Mouse (Mus musculus) hindbrain, embryonic 13.5 days (tissue): ENCODE data around the gene Gm28308. TPM values are rescaled to one million over a fixed set of nuclear protein-coding genes. Genes with fewer than 3 reads are reported as not detected.

Experiments used
- ATAC-seq: fragments of 200-750 bp; cut with Nextera tagmentation; 2 replicates; pipeline ENCODE4 v1.8.0; 2017; ENCODE audit warnings: moderate TSS enrichment; ENCODE audit not compliant: low FRiP score
- H3K27ac ChIP-seq: fragments of 300-500 bp; sonication (generic); 2 replicates; pipeline ENCODE4 v1.5.1; 2015; ENCODE audit warnings: inconsistent platforms, mild to moderate bottlenecking, moderate library complexity
- H3K27me3 ChIP-seq: fragments of 300-500 bp; sonication (generic); 2 replicates; pipeline ENCODE4 v1.6.1; 2015; ENCODE audit warnings: mild to moderate bottlenecking, inconsistent platforms
- H3K36me3 ChIP-seq: fragments of 300-500 bp; sonication (generic); 2 replicates; pipeline ENCODE4 v1.6.1; 2015; ENCODE audit warnings: mild to moderate bottlenecking, inconsistent platforms
- H3K4me1 ChIP-seq: fragments of 300-500 bp; sonication (generic); replicated peaks from 2 replicates; pipeline ENCODE4 v1.6.1; 2015; ENCODE audit warnings: inconsistent platforms
- H3K4me2 ChIP-seq: fragments of 300-500 bp; sonication (generic); 2 replicates; pipeline ENCODE4 v1.6.1; 2015; ENCODE audit warnings: inconsistent platforms, mild to moderate bottlenecking, moderate library complexity
- H3K4me3 ChIP-seq: fragments of 300-500 bp; sonication (generic); 2 replicates; pipeline ENCODE4 v1.5.1; 2015; ENCODE audit warnings: mild to moderate bottlenecking, inconsistent platforms
- H3K9ac ChIP-seq: fragments of 300-500 bp; sonication (generic); 2 replicates; pipeline ENCODE4 v1.6.1; 2015; ENCODE audit warnings: mild to moderate bottlenecking, inconsistent platforms
- H3K9me3 ChIP-seq: fragments of 300-500 bp; sonication (generic); 2 replicates; pipeline ENCODE4 v1.6.1; 2016; ENCODE audit warnings: inconsistent platforms
- WGBS: fragments of 180-500 bp; shearing (Covaris S2); methylation state at CpG from one replicate; pipeline ENCODE4 v1.1.7; 2015; 5-methylcytosine and 5-hydroxymethylcytosine counted together
- polyA plus RNA-seq: library from polyadenylated mRNA; unstranded; fragments of >200 nt; fragmentation: Nextera tagmentation; extraction: Ambion mirVana; gene quantifications from 2 replicates; pipeline ENCODE4 v1.2.1, GENCODE M21; 2015

Gm28308 gene
- polyA plus RNA-seq, 1 experiment from 2014 or later = not detected

DNA sequence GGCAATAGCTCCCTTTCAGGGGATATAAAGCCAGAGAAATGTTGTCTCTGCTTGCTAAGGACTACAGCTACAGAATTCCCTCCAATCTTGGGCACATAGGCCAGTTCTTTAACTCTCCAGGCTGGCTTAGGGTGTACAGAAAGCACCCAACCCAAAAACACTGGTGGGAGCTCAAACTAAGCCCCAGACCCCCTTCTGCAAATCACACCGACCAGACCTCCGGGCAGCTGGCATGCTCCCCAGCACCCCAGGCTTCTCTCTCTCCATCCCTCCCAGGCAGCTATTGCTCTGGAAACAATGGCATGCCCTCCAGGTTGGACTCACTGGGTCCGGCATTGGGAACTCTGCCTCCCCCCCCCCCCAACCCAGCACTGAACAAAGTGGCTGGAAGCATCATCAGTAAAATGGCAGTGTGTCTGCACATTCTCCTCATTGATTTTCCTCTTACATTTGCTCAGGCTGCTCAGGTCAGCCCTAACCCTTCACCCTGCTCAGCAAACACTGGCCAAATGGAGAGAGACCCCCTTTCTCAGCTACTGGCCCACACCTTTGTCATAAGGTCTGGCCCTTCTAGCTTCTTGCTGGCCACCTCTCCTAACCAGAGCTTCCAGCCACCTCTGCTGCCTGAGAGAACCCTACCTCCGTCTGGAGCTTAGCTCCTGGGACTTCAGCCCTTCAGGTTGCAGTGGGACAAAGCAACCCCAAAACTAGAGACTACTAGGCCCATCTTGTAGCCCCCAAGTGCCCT lies 34.0 kb downstream of the Gm28308 start:
- Histone ChIP-seq H3K36me3 (no peaks in the 10 kb centered on the region), H3K27me3 (peaks cover 55% of the 10 kb centered on the region), H3K4me1 (peaks cover 37% of the 10 kb centered on the region), H3K4me2 (peak overlapping the region; percentile 88), H3K4me3 (peak overlapping the region; percentile 70), H3K9ac (peak overlapping the region; percentile 97), H3K27ac (peak overlapping the region; percentile 99), H3K9me3 (no peaks in the 10 kb centered on the region)
- 0 out of 2 replicates have a peak, but pooled peaks have one; percentile 5 for ATAC-seq
- 1% methylated on average over 4 of the region's 4 CpGs for WGBS

DNA sequence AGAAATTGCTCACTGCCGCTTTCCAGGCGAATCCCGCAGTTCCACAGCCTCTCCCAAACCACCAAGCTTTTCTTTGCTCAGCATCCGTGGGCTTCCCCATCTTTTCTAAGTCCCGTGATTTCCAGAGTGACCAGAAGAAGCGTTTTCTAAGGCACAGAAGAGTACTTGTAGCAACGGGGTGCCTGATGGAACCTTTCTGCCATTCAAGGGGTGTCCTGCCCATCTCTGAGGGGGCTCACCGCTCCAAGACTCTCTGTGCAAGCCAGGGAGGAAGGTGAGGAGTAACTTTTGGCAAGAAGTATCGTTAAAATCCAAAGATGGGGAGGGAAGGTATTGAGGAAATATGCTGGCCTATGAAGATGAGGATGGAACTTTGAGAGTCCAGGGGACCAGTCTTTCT lies 35.3 kb downstream of the Gm28308 start:
- H3K36me3 ChIP-seq = no peaks in the 10 kb centered on the region
- H3K9ac ChIP-seq = peak overlapping the region; percentile 97
- peak overlapping the region; percentile 99 for H3K27ac ChIP-seq
- peaks cover 53% of the 10 kb centered on the region for H3K27me3 ChIP-seq
- peak overlapping the region; percentile 88 for H3K4me2 ChIP-seq
- H3K9me3 ChIP-seq = no peaks in the 10 kb centered on the region
- H3K4me3 ChIP-seq = peak overlapping the region; percentile 70
- peaks cover 32% of the 10 kb centered on the region for H3K4me1 ChIP-seq
- 2% methylated on average over 9 of the region's 9 CpGs for WGBS
- no peak for ATAC-seq

DNA sequence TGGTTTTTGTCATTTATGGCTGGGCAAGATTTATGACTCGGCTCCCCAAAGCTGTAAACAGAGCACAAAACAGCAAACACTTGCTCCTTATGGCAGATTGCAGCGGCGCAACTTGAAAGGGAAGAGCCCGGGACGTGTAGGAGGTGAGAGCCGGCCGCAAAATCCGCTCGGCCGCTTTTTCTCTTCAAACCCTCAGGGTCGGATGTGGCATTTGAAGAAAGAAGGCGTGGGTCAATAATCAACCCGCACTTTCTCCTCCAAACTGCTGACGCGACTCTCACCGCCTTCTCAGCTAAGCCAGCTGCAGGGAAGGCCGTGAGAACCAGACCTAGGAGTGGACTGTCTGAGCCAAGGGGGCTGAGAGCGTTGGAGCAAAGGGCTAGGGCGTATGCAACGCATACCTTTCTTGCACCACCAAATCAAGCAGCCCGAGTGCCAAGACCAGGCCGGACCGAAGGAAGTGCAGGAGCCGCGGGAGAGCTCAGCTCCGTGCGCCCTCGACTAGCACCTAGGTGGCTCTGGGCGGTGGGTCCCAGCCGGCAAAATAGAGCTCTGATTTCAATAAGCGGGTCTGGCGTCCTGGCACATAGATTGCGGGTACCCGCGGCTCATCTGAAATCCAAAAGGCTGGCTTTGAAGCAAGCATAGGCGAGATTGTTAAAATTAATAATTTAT lies 35.9 kb downstream of the Gm28308 start, which contains the start of gene 5730596B20Rik:
Gene 5730596B20Rik, plus strand, starts transcription at position 438 of the 675 bp plus-strand sequence.
- peak within 1 kb of the TSS; percentile 99 for H3K27ac ChIP-seq
- H3K36me3 ChIP-seq = no peaks in the 10 kb centered on the region
- peaks cover 34% of the 10 kb centered on the region for H3K4me1 ChIP-seq
- under 1% methylated on average over 36 of the region's 36 CpGs for WGBS
- H3K4me2 ChIP-seq = peak within 1 kb of the TSS; percentile 88
- peak within 1 kb of the TSS; percentile 70 for H3K4me3 ChIP-seq
- peak within 1 kb of the TSS; percentile 97 for H3K9ac ChIP-seq
- no peak for ATAC-seq
- no peaks in the 10 kb centered on the region for H3K9me3 ChIP-seq
- H3K27me3 ChIP-seq = peaks cover 52% of the 10 kb centered on the region

DNA sequence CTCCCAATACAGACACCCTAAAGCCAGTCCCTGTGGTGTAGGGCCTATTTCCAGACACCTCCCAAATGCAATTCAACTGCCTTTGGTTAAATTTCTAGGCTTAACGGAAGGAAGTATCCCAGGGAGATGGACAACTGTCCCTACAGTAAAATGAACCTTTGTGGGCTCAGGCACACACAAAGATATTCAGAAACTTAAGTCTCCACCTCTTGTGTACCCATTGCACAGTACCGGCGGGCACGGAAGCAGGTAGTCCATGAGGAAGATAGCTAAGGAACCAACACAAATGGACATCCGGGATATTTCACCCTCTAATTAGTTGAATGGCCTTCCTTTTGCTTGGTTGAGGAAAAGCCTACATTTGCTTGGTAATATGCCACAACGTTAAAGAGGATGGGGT lies 36.7 kb downstream of the Gm28308 start:
- H3K4me3 ChIP-seq = peak overlapping the region; percentile 70
- H3K4me1 ChIP-seq = peaks cover 34% of the 10 kb centered on the region
- peak overlapping the region; percentile 99 for H3K27ac ChIP-seq
- H3K27me3 ChIP-seq = peaks cover 48% of the 10 kb centered on the region
- peak overlapping the region; percentile 88 for H3K4me2 ChIP-seq
- under 1% methylated on average over 6 of the region's 6 CpGs for WGBS
- H3K9me3 ChIP-seq = no peaks in the 10 kb centered on the region
- H3K9ac ChIP-seq = peak overlapping the region; percentile 97
- no peak for ATAC-seq
- no peaks in the 10 kb centered on the region for H3K36me3 ChIP-seq

DNA sequence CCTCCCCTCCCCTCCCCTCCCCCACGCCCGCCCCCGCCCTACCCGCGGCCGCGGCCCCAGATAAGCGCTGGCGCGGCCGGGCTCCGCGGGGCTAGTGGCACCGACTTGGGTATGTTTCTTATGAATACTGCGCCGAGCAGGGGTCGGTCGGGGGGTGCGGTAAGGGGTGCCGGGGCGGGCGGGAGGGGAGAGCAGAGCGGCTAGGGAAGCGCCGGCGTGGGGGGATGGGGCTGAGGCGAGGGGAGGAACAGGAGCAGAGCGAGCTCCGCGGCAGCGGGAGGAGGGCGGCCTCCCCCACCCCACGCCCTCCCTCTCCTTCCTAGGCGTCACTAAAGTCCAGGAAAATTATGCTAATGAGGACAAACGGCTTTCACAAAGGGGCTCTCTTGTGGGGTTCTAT lies 37.3 kb downstream of the Gm28308 start:
- Histone ChIP-seq H3K4me2 (peak overlapping the region; percentile 88), H3K27ac (peak overlapping the region; percentile 99), H3K9ac (peak overlapping the region; percentile 97), H3K27me3 (peaks cover 48% of the 10 kb centered on the region), H3K4me1 (peaks cover 34% of the 10 kb centered on the region), H3K9me3 (no peaks in the 10 kb centered on the region), H3K4me3 (peak overlapping the region; percentile 70), H3K36me3 (no peaks in the 10 kb centered on the region; the same call in 1 of the 2 replicates)
- under 1% methylated on average over 19 of the region's 35 CpGs for WGBS
- peak; percentile 62 for ATAC-seq

DNA sequence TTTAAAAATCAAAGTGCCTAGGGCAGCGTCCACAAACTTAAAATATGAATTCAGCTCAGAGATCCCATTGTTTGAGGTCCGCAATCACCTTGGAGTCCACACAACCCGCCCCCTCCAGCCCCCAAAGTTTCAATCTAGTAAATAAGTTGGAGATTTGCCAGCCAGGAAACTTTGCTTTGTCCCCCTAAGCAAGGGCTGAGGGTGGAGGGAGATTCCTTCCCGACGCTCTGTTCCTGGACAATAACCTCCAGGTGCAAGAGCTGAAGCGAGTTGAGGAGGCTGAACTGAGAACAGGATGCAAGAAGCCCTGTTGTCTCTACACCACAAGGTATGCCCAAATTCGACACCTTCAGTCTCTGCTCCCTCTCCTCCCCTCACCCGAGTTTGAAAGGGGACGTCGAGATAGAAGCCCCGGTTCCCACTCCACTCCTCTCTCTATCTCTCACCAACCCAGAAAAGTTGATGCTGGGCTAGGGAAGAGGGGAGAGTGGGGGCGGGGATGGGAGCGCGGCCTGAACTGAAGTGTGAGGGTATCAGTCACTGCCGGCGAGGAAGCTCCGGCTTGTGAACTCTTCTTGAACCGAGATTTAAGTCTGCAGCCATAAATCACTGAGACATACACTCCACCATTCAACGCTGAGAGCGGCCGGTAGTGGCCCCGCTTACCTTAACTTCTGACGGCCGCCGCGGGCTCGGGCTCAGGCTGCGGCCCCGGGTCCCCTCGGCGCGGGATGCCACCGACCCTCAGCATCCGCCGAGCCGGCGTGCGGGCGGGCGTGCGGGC lies 38.0 kb downstream of the Gm28308 start:
- H3K9me3 ChIP-seq = no peaks in the 10 kb centered on the region
- peak overlapping the region; percentile 97 for H3K9ac ChIP-seq
- H3K27me3 ChIP-seq = peaks cover 47% of the 10 kb centered on the region
- peaks cover 34% of the 10 kb centered on the region for H3K4me1 ChIP-seq
- H3K27ac ChIP-seq = peak overlapping the region; percentile 99
- H3K4me3 ChIP-seq = peak overlapping the region; percentile 70
- ATAC-seq = no peak
- H3K36me3 ChIP-seq = no peaks in the 10 kb centered on the region; the same call in 1 of the 2 replicates
- peak overlapping the region; percentile 88 for H3K4me2 ChIP-seq
- under 1% methylated on average over 30 of the region's 41 CpGs for WGBS

DNA sequence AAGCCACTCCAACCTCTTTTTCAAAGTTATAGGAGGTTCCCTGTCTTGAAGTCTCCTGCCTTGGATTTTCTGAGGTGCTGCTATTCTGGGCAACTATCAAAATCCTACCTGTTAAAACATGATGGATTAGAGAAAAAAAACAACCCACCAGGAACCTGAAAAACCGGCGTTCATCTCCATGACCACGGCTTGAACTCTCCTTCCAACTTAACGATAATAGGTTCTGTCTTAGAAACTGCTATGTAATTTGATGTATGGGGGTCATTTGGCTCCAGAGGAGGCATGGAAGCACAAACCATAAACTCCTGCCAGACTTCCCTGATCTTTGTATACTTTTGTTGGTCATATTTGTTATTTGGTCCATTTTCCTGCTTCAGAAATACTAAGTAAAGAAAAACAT lies 39.5 kb downstream of the Gm28308 start:
- Histone ChIP-seq H3K9ac (peak overlapping the region; percentile 100), H3K27me3 (peaks cover 38% of the 10 kb centered on the region), H3K27ac (peak overlapping the region; percentile 100), H3K9me3 (no peaks in the 10 kb centered on the region), H3K4me3 (peak overlapping the region; percentile 70), H3K4me2 (peak overlapping the region; percentile 88), H3K4me1 (peaks cover 42% of the 10 kb centered on the region), H3K36me3 (peaks cover 3% of the 10 kb centered on the region; the same call in 1 of the 2 replicates)
- WGBS = 7% methylated on average over 4 of the region's 4 CpGs
- ATAC-seq = no peak

DNA sequence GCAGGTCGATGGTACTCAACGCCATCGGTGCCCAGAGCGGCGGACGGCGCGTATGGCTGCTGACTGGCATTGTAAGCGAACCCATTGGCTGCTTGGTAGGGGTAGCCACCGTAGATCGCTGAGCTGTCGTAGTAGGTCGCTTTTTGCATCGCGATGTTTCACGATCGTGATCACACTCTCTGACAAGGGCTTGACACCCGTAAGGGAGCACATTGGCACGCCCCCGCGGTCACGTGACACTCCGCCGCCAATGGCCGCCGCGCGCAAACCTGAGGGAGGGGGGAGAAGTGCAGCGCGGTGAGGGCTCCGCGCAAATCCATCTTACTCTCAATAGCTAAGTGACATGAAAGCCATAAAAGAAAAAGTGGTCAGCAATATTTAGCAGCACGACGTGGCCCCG lies 40.6 kb downstream of the Gm28308 start:
- H3K4me1 ChIP-seq = peaks cover 44% of the 10 kb centered on the region
- WGBS = under 1% methylated on average over 35 of the region's 35 CpGs
- H3K27me3 ChIP-seq = peaks cover 37% of the 10 kb centered on the region
- peak overlapping the region; percentile 88 for H3K4me2 ChIP-seq
- peak overlapping the region; percentile 70 for H3K4me3 ChIP-seq
- H3K27ac ChIP-seq = peak overlapping the region; percentile 100
- H3K9me3 ChIP-seq = no peaks in the 10 kb centered on the region
- H3K9ac ChIP-seq = peak overlapping the region; percentile 100
- peaks cover 3% of the 10 kb centered on the region; the same call in 1 of the 2 replicates for H3K36me3 ChIP-seq
- peak; percentile 85 for ATAC-seq

DNA sequence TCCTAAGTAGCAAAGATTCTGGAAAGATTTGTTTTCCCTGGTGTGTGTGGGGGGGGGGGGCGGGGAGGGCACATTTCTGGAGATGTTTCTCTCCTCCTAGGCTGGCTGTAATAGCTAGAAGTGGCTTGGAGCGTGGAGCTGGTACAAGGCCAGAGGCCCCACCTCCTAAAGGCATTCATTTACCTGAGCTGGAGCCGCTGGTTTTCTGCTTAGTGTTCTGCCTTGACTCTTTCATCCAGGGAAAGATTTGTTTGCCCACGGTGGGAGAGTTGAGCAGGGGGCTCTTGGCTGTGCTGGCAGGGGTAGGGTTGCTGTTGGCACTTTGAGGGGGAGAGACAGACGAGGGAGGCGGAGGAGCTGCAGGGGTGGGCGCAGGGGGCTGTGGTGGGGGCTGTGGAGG lies 41.2 kb downstream of the Gm28308 start:
- no peaks in the 10 kb centered on the region for H3K9me3 ChIP-seq
- H3K27me3 ChIP-seq = peaks cover 37% of the 10 kb centered on the region
- peak overlapping the region; percentile 88 for H3K4me2 ChIP-seq
- H3K4me1 ChIP-seq = peaks cover 44% of the 10 kb centered on the region
- H3K9ac ChIP-seq = peak overlapping the region; percentile 100
- 3% methylated on average over 7 of the region's 7 CpGs for WGBS
- peak overlapping the region; percentile 100 for H3K27ac ChIP-seq
- peak overlapping the region; percentile 70 for H3K4me3 ChIP-seq
- H3K36me3 ChIP-seq = peaks cover 3% of the 10 kb centered on the region; the same call in 1 of the 2 replicates
- ATAC-seq = peak; percentile 1; the same call in 1 of the 2 replicates

DNA sequence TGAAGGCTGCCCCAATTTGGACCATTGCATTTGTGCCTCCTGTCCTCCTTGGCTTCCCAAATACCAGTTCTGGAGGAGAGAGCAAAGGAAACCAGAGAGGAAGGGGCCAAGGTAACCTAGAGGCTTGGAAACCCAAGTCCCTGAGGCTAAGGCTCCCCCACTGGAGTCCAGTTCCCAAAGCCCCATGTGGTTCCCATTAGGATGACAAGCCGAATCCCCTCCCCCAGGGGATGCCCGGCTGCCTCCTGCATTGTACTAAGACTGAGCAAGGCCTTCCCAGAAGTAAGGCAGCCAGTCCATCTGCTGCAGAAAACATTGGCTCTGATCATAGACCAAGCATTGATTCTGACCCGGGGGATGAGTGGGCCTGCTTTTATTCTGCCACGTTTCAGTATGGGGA lies 41.8 kb downstream of the Gm28308 start:
- Histone ChIP-seq H3K4me1 (peaks cover 44% of the 10 kb centered on the region), H3K36me3 (peaks cover 3% of the 10 kb centered on the region; the same call in 1 of the 2 replicates), H3K4me3 (peak overlapping the region; percentile 70), H3K9me3 (no peaks in the 10 kb centered on the region), H3K27me3 (peaks cover 37% of the 10 kb centered on the region), H3K27ac (peak overlapping the region; percentile 100), H3K9ac (peak overlapping the region; percentile 100), H3K4me2 (peak overlapping the region; percentile 88)
- no peak for ATAC-seq
- WGBS = under 1% methylated on average over 4 of the region's 4 CpGs

DNA sequence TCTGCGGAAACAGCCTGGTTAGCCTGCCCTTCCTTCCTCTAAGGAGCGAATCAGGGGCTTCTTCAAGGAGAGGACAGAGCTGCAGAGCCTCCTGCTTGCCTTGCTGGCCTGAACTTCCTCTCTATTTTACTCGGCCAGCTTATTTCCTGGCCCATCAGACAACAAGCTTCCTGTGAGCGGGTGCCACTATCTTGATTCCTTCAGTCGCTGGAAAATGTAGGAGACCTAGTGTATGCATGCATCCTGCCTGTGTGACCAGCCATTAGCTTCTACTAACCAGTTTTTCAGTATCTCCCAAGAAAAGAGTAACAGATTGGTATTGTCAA lies 42.3 kb downstream of the Gm28308 start:
- Histone ChIP-seq H3K4me2 (peak overlapping the region; percentile 88), H3K9ac (peak overlapping the region; percentile 100), H3K27me3 (peaks cover 38% of the 10 kb centered on the region), H3K36me3 (peaks cover 3% of the 10 kb centered on the region; the same call in 1 of the 2 replicates), H3K4me3 (peak overlapping the region; percentile 70), H3K4me1 (peaks cover 46% of the 10 kb centered on the region), H3K9me3 (no peaks in the 10 kb centered on the region), H3K27ac (peak overlapping the region; percentile 100)
- WGBS = 9% methylated on average over 5 of the region's 5 CpGs
- no peak for ATAC-seq
